Mouse (Mus musculus): Measurements from ENCODE around the gene Gm27029. TPM values are rescaled to one million over a fixed set of nuclear protein-coding genes. Genes with fewer than 3 reads are reported as not detected.
"Not testable (repeated sequence)": the region's sequence is repeated elsewhere in the genome, so short reads cannot be mapped to it uniquely, and the experiment has no call there.

Gene Gm27029
- polyA plus RNA-seq, 1 experiment: 0.49 TPM

GRCm38 (mm10) chr11:101457631-101458030, 33.0 kb upstream of the Gm27029 start:
- DNase-seq: no peak
- 95% methylated on average over 9 of the region's 9 CpGs for WGBS

GRCm38 (mm10) chr11:101455627-101456026, 31.0 kb upstream of the Gm27029 start:
- no peak overlapping the region for H3K27ac ChIP-seq (ENCODE audit: control insufficient read depth, insufficient read depth, low read length)
- 97% methylated on average over 7 of the region's 7 CpGs for WGBS

More at GRCm38 (mm10) chr11:101457631-101458030, 33.0 kb upstream of the Gm27029 start:
- Histone ChIP-seq H3K4me1 (replicated peaks; ENCODE audit: control insufficient read depth, insufficient read depth, low read length) (no peaks in the 10 kb centered on the region), H3K27ac (ENCODE audit: control insufficient read depth, insufficient read depth, low read length) (no peak overlapping the region), H3K27me3 (ENCODE audit: control insufficient read depth, insufficient read depth, low read length) (no peaks in the 10 kb centered on the region), H3K4me3 (ENCODE audit: control insufficient read depth, insufficient read depth, low read length) (no peak overlapping the region), H3K36me3 (ENCODE audit: control insufficient read depth, insufficient read depth, low read length) (peaks cover 23% of the 10 kb centered on the region)
- no peak for TF ChIP-seq POLR2A (IDR thresholded peaks at IDR 0.05; ENCODE audit: control insufficient read depth, extremely low read depth, insufficient read depth, low read length, poor library complexity)
- TF ChIP-seq CTCF (IDR thresholded peaks at IDR 0.05; ENCODE audit: borderline replicate concordance, control insufficient read depth, extremely low read depth, insufficient read depth, low read length, poor library complexity): no peak

GRCm38 (mm10) chr11:101454702-101455101, 30.1 kb upstream of the Gm27029 start:
- Histone ChIP-seq H3K36me3 (ENCODE audit: control insufficient read depth, insufficient read depth, low read length) (peaks cover 20% of the 10 kb centered on the region), H3K27ac (ENCODE audit: control insufficient read depth, insufficient read depth, low read length) (no peak overlapping the region), H3K4me3 (ENCODE audit: control insufficient read depth, insufficient read depth, low read length) (no peak overlapping the region), H3K4me1 (replicated peaks; ENCODE audit: control insufficient read depth, insufficient read depth, low read length) (peaks cover 2% of the 10 kb centered on the region; the same call in 1 of the 2 replicates), H3K27me3 (ENCODE audit: control insufficient read depth, insufficient read depth, low read length) (no peaks in the 10 kb centered on the region)
- no peak for TF ChIP-seq POLR2A (IDR thresholded peaks at IDR 0.05; ENCODE audit: control insufficient read depth, extremely low read depth, insufficient read depth, low read length, poor library complexity)
- TF ChIP-seq CTCF (IDR thresholded peaks at IDR 0.05; ENCODE audit: borderline replicate concordance, control insufficient read depth, extremely low read depth, insufficient read depth, low read length, poor library complexity): no peak
- DNase-seq: no peak
- WGBS: 88% methylated on average over 6 of the region's 6 CpGs

More at GRCm38 (mm10) chr11:101455627-101456026, 31.0 kb upstream of the Gm27029 start:
- Histone ChIP-seq H3K36me3 (ENCODE audit: control insufficient read depth, insufficient read depth, low read length) (peaks cover 23% of the 10 kb centered on the region), H3K27me3 (ENCODE audit: control insufficient read depth, insufficient read depth, low read length) (no peaks in the 10 kb centered on the region), H3K4me3 (ENCODE audit: control insufficient read depth, insufficient read depth, low read length) (no peak overlapping the region), H3K4me1 (replicated peaks; ENCODE audit: control insufficient read depth, insufficient read depth, low read length) (peaks cover 2% of the 10 kb centered on the region; the same call in 1 of the 2 replicates)
- TF ChIP-seq CTCF (IDR thresholded peaks at IDR 0.05; ENCODE audit: borderline replicate concordance, control insufficient read depth, extremely low read depth, insufficient read depth, low read length, poor library complexity) (no peak), POLR2A (IDR thresholded peaks at IDR 0.05; ENCODE audit: control insufficient read depth, extremely low read depth, insufficient read depth, low read length, poor library complexity) (no peak)
- no peak for DNase-seq

DNA sequence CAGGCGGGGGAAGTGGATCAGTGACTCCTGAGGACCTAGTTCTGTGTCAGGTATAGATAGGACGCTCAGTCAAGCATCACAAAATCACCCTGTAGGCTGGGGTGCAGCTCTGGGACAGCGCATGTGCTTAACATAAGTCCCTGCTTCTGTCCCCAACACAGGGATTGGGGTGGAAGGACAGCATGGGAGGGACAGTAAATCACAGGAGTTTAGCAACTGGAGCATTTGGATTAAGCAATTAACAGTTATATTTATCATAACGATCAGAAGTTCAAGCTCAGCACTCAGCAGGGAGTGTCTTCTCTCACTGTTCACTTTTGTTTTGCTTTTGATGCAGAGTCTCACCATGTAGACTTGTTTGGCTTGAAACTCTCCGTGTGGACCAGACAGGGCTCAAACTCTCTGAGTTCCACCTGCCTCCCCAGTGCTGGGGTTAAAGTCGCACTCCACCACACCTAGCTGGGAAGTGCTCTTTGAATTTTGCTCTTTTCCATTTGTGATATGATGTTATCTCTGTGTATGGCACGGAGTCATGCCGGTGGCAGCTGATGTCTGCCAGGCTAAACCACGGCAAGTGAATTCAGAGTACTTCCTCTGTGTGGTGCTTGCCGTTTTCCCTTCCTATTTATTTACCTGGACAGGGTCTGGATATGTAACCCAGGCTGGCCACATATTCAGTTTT, 27.6 kb upstream of the Gm27029 start:
- no peak for DNase-seq
- Histone ChIP-seq H3K4me3 (ENCODE audit: control insufficient read depth, insufficient read depth, low read length) (no peak overlapping the region), H3K36me3 (ENCODE audit: control insufficient read depth, insufficient read depth, low read length) (peaks cover 1% of the 10 kb centered on the region; the same call in 1 of the 2 replicates), H3K27ac (ENCODE audit: control insufficient read depth, insufficient read depth, low read length) (no peak overlapping the region), H3K4me1 (replicated peaks; ENCODE audit: control insufficient read depth, insufficient read depth, low read length) (peaks cover 16% of the 10 kb centered on the region), H3K27me3 (ENCODE audit: control insufficient read depth, insufficient read depth, low read length) (no peaks in the 10 kb centered on the region)
- TF ChIP-seq POLR2A (IDR thresholded peaks at IDR 0.05; ENCODE audit: control insufficient read depth, extremely low read depth, insufficient read depth, low read length, poor library complexity): no peak
- TF ChIP-seq CTCF (IDR thresholded peaks at IDR 0.05; ENCODE audit: borderline replicate concordance, control insufficient read depth, extremely low read depth, insufficient read depth, low read length, poor library complexity): no peak
- WGBS: 53% methylated on average over 10 of the region's 10 CpGs

GRCm38 (mm10) chr11:101451536-101451935, 26.9 kb upstream of the Gm27029 start:
- WGBS: 94% methylated on average over 10 of the region's 10 CpGs
- no peak overlapping the region for H3K4me3 ChIP-seq (ENCODE audit: control insufficient read depth, insufficient read depth, low read length)

DNA sequence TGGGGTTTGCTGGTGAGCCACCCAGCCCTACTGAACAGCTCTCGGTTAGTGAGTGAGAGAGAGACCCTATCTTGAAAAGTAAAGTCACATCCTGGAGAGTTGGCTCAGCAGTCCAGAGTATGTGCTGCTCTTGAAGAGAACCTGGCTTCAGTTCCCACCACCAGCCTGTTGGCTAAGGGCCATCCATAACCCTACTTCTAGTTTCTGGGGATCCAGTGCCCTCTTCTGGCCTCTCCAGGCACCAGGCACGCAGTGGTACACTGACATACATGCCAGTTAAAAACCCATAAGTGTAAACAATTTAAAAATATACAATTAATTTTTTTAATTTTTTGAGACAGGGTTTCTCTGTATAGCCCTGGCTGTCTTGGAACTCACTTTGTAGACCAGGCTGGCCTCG, 25.8 kb upstream of the Gm27029 start:
- Histone ChIP-seq H3K36me3 (ENCODE audit: control insufficient read depth, insufficient read depth, low read length) (no peaks in the 10 kb centered on the region), H3K4me1 (replicated peaks; ENCODE audit: control insufficient read depth, insufficient read depth, low read length) (peaks cover 16% of the 10 kb centered on the region), H3K27me3 (ENCODE audit: control insufficient read depth, insufficient read depth, low read length) (no peaks in the 10 kb centered on the region), H3K27ac (ENCODE audit: control insufficient read depth, insufficient read depth, low read length) (no peak overlapping the region), H3K4me3 (ENCODE audit: control insufficient read depth, insufficient read depth, low read length) (no peak overlapping the region)
- no peak for TF ChIP-seq POLR2A (IDR thresholded peaks at IDR 0.05; ENCODE audit: control insufficient read depth, extremely low read depth, insufficient read depth, low read length, poor library complexity)
- no peak for TF ChIP-seq CTCF (IDR thresholded peaks at IDR 0.05; ENCODE audit: borderline replicate concordance, control insufficient read depth, extremely low read depth, insufficient read depth, low read length, poor library complexity)
- peak; percentile 36 for DNase-seq
- 86% methylated on average over 3 of the region's 3 CpGs for WGBS

More at GRCm38 (mm10) chr11:101451536-101451935, 26.9 kb upstream of the Gm27029 start:
- H3K4me1 ChIP-seq (replicated peaks; ENCODE audit: control insufficient read depth, insufficient read depth, low read length): peaks cover 16% of the 10 kb centered on the region
- no peaks in the 10 kb centered on the region for H3K27me3 ChIP-seq (ENCODE audit: control insufficient read depth, insufficient read depth, low read length)
- no peak overlapping the region for H3K27ac ChIP-seq (ENCODE audit: control insufficient read depth, insufficient read depth, low read length)
- H3K36me3 ChIP-seq (ENCODE audit: control insufficient read depth, insufficient read depth, low read length): no peaks in the 10 kb centered on the region
- no peak for DNase-seq
- TF ChIP-seq POLR2A (IDR thresholded peaks at IDR 0.05; ENCODE audit: control insufficient read depth, extremely low read depth, insufficient read depth, low read length, poor library complexity) (no peak), CTCF (IDR thresholded peaks at IDR 0.05; ENCODE audit: borderline replicate concordance, control insufficient read depth, extremely low read depth, insufficient read depth, low read length, poor library complexity) (no peak)

- WGBS: 76% methylated on average over 4 of the region's 4 CpGs
- H3K36me3 ChIP-seq (ENCODE audit: control insufficient read depth, insufficient read depth, low read length); DNase-seq; H3K4me3 ChIP-seq (ENCODE audit: control insufficient read depth, insufficient read depth, low read length); H3K27ac ChIP-seq (ENCODE audit: control insufficient read depth, insufficient read depth, low read length); H3K27me3 ChIP-seq (ENCODE audit: control insufficient read depth, insufficient read depth, low read length): not testable (repeated sequence)
- peaks cover 16% of the 10 kb centered on the region for H3K4me1 ChIP-seq (replicated peaks; ENCODE audit: control insufficient read depth, insufficient read depth, low read length)
These were observed 25.0 kb upstream of the Gm27029 start for GRCm38 (mm10) chr11:101449596-101449995.
